Mouse (Mus musculus): ENCODE measurements around the gene Irgm1.
"Not testable (repeated sequence)": the region's sequence is repeated elsewhere in the genome, so short reads cannot be mapped to it uniquely, and the experiment has no call there.

The Irgm1 gene

DNA sequence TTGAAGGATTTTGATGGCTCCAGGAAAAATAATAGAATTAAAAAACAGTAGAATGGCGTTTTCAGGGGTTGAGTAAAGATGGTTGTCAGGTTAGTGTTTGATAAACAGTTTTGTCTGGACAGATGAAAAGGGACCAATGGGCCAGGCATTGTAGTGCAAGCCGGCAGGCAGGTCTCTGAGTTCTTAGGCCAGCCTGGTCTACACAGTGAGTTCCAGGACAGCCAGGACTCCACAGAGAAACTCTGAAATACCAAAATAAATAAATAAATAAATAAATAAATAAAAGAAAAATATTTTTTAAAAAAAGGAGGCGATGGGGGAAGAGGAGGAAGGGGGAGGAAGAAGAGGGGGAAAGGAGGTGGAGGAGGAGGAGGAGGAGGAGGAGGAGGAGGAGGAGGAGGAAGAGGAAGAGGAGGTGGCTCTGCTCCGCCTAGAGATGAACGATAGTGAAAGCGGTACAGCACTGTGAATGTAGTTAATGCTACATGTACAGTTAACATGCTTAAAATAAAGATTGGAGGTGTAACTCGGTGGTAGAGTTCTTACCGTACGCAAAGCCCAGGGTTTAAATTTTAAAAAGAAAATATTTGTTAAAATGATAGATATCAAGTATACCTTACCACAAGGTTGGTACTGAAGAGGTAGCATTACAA lies 38.3 kb downstream of the Irgm1 start:
- DNase-seq (ENCODE audit: low spot score in 2 of 2): no peak

GRCm38 (mm10) chr11:48831273-48831672 lies 40.2 kb downstream of the Irgm1 start:
- no peak for DNase-seq (ENCODE audit: low spot score in 2 of 2)

DNA sequence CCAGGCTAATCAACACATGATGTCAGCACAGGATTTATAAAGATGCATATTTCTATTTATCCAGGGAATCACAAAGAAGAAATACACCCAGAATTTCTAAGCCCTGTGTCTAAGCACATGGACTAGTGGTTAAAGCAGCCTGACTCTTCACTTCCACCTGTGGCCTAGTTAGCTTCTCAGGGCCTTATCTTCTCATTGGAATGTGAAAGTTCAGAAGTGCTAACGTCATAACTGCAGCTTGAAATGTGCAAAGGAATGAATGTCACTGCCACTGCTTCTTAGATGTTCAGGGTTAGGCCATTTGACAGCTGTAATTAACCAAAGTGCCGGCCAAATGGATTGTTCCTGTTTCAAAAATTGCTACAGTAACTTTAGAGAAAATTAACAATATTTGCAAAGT lies 41.2 kb downstream of the Irgm1 start:
- DNase-seq (ENCODE audit: low spot score in 2 of 2): no peak

DNA sequence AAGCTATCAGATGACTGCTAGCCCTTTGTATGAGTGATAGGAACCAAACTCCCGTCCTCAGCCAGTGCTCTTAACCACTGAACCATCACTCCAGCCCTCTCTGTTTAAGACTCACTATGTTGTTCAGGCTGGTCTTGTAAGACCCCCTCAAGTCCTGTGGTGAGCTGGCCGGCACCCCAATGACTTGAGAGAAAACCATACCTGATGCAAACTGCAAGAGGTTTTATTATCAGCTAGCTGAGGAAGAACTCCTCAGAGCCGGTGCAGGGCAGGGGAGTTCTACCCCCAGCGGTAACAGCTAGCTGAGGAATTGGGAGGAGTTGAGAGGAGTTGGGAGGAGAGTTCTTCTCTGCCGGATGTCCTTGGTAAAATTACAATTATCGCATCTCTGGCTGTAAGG lies 43.6 kb downstream of the Irgm1 start:
- DNase-seq (ENCODE audit: low spot score in 2 of 2): no peak

DNA sequence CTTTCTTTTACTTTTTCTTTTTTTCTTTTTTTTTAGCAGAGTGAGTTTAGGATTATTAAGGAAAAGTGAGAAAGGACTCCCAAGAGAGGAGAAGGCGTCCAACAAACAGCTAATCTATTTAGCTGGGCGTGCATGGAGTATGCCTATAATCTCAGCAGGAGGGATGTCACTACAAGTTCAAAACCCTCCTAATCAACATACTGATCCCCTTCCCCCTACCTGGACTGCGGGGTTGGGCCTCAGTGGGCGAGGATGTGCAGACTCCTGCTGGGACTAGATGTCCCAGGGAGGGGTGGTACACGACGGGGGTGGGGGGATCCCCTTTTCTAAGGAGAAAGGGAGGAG lies 44.8 kb downstream of the Irgm1 start:
- no peak for DNase-seq (ENCODE audit: low spot score in 2 of 2)

DNA sequence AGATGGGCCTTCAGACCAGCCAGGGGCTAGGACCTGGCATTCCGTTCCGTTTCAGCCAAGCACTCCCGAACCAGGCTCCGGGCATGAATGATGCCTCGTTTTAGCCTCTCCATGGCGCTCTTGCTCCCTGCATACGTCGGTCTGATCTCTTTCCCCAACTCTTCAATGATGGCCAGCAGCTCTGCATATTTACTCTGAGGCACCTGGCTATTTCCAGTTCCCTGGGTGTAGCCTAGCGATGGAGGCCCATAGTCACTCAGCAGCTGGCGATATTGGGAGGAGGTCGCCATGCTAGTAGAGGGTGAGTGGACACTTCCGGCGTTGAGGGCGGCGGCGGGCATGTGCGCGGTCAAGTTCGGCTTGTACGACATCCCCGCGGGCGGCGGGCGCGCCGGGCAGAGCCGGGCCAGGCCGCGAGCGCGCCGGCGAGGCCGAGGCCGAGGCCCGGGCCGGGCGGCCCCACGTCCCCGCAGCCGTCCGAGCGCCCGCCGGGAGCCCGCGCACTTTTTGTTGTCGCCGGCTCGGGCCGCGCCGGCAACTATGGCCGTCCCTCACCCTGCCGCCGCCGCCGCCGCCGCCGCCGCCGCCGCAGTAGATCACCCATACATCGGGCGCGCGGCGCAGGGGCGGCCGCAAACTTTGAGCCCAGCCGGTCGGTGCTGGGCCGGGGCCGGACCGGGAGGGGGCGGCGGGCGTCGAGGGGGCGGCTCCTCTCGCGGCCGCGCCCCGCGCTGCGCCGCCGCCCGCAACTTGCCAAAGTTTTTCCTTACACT lies 45.3 kb downstream of the Irgm1 start, which contains the start of the genes Trim7 and Gm12184:
Gene Trim7, plus strand, starts transcription at position 162 of the 773 bp plus-strand sequence.
Gene Gm12184, minus strand, starts transcription at position 677 of the 773 bp plus-strand sequence.
- DNase-seq (ENCODE audit: low spot score in 2 of 2): peak in 1 of 2 experiments; percentile 28

GRCm38 (mm10) chr11:48824311-48824830 lies 47.1 kb downstream of the Irgm1 start:
- DNase-seq (ENCODE audit: low spot score in 2 of 2): no peak

DNA sequence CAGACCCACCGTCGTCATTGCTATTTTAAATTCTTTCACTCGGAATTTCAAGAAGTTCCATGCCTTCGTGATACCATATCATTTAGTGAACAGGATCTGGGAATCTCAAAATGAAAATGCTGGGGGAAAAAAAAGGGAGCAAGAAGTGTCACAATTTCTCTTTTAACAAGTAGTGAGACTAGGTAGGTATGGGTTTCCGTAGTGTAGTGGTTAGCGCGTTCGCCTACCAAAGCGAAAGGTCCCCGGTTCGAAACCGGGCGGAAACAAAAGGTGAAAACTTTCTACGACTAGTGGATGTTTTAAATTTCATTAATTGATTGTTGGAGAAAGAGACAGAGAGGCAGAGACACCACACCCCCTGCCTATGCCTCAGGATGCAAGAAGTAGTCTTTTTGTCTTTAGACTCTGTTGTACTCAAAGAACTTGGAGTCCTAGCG lies 47.9 kb downstream of the Irgm1 start:
- peak; percentile 40 to 65 for DNase-seq (ENCODE audit: low spot score in 2 of 2)

DNA sequence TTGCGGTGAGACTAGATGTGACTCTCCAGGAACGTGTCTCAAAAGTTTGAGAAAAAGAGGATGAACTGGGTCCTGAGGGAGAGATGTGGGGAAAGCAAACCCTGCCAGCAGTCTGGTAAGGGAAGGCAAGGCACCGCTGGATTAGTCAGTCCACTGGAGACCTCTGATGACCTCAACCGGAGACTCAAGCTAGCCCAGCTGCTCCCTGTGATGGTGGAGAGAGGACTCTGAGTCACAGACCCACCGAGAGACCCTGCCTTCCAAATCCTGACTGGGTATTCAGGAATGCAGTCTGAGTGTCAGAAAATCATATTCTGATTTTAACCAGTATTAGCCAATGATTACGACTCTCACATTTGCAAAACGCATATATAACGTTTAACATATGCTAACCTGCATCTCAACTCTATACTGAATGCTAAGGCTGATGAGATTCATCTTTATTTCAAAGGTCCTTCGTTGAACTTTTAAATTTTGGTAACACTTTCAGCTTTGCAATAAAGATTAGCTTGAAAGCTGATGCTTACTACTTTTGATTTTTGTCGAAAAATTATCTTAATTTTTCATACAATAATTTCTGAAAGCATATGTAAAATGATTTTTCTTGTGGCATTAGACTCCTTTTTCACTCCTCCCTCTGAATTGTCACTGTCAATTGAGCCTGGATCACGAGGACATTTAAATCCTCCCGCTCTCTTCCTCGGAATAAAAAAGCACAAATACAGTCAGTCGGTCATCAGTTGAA lies 48.5 kb downstream of the Irgm1 start:
- no peak for DNase-seq (ENCODE audit: low spot score in 2 of 2)

DNA sequence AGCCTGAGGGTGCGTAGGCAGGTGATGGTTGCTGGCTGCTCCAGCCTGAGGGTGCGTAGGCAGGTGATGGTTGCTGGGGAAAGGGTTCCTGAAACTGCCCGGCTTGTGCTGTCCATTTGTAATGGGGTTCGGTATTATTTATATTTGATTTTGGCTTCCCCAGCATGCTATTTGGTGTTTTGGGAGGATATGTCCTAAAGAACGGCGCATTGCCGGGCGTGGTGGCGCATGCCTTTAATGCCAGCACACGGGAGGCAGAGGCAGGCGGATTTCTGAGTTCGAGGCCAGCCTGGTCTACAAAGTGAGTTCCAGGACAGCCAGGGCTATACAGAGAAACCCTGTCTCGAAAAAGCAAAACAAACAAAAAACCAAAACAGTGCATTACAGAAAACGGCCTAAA lies 50.2 kb downstream of the Irgm1 start:
- DNase-seq (ENCODE audit: low spot score in 2 of 2): not testable (repeated sequence)

GRCm38 (mm10) chr11:48820308-48820674 lies 51.2 kb downstream of the Irgm1 start:
- no peak for DNase-seq (ENCODE audit: low spot score in 2 of 2)

- DNase-seq (ENCODE audit: low spot score in 2 of 2): no peak
Measured at GRCm38 (mm10) chr11:48819614-48820307, 51.7 kb downstream of the Irgm1 start.

DNA sequence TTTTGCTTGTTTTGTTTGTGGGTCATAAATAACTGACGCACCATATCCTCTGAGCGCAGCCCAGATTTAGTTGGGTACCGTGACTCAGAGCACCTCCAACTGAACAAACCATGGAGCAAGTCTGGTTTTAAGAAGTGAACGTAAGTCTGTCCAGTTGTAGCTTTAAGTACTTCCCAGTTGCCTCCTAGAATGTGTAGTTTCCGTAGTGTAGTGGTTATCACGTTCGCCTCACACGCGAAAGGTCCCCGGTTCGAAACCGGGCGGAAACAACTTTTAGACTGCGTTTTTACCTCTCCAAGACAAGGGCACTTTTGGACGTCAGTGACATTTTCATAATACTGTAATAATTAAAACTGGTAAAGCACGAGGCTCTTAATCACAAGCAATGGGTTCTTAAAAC lies 53.1 kb downstream of the Irgm1 start:
- DNase-seq (ENCODE audit: low spot score in 2 of 2): peak; percentile 73 to 91

DNA sequence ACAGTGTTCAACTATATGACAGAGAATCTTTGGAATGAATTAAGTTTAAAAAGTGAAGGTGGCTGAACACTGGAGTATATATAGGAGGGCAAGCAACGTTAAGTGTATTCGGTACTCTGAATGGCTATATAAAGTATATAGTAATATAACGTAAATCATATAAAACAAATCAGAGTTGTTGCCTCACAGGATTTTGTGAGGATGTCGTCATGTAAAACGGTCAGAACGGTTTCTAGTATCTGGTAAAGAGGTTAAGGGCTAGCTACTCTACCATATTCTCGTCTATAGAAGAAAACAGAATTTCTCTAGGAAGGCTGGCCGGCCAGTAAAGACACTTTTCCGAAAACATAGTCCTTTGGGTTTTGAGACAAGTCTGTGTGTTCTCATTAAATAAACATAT lies 53.7 kb downstream of the Irgm1 start:
- no peak for DNase-seq (ENCODE audit: low spot score in 2 of 2)

DNA sequence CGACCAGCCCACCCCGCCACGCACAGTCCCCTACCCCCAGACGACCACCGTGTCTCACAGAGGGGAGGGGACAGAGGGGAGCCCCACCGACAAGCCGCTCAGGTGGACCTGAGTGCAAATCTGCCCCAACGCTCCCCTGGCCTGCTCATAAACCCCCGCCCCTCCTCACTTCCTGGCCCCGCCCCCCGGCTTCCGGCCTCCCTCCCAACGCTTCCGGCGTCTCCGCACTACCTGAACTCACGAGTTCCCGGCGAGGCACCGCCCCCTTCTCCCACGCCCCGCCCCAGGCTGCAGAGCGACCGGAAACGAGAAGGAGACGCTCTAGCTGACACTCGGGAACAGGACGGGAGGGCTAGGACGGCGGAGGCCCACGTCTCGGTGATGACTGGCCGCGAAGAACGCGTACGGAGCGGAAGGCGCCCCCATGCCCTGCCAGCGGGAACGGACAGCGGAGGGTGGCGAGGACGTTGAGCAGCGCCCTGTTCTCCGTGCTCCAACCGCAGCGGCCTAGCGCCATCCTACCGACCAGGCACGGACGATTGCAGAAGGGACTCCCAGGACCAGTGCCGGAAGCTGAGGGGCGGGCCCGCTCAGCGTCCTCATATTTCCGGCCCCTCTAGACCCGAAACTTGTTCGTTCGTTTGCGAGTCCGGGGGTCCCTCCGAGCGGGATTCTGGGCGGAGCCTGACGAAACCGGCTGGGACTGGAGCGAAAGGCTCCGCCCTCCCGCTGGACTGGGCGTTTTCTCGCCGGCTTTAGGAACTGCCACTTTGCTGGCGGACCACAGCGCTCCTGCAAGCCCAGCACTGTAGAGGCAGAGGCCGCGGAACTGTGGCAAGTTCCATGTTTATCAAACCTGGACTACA lies 54.5 kb downstream of the Irgm1 start, which contains the start of gene Trim41:
Gene Trim41, minus strand, starts transcription at position 554 of the 866 bp plus-strand sequence.
- DNase-seq (ENCODE audit: low spot score in 2 of 2): peak; percentile 99

- peak; percentile 32 to 57 for DNase-seq (ENCODE audit: low spot score in 2 of 2)
Measured at GRCm38 (mm10) chr11:48816281-48816781, 55.2 kb downstream of the Irgm1 start.

- peak in 1 of 2 experiments; percentile 39 for DNase-seq (ENCODE audit: low spot score in 2 of 2)
Measured at GRCm38 (mm10) chr11:48815851-48816250, 55.6 kb downstream of the Irgm1 start.

DNA sequence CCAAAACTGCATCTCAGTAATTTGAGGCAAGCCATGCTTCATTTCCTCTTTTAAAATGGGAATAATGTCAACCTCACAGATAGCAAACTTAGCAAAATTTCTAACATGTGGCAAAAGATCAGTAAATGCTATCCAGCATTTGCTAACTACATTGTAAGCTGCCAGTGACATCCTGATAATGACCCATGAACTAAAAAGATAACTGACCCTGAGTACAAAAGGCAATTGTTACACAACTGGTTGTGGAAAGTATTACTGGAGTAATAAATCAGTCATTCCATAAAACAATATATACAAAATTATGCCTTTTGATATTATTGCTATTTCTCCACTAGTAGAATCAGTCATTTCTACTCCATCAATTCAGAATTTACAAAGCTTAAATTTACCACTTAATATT lies 57.7 kb downstream of the Irgm1 start:
- no peak for DNase-seq (ENCODE audit: low spot score in 2 of 2)
